Mouse (Mus musculus) lung, embryonic 14.5 days (tissue): ENCODE results near the gene Myl3. TPM values are rescaled to one million over a fixed set of nuclear protein-coding genes. Genes with fewer than 3 reads are reported as not detected.
A peak's percentile ranks its signal among the peaks of the same experiment; 100 is the strongest.

Experiments
- ATAC-seq: fragments of 200-750 bp; cut with Nextera tagmentation; 2 replicates; pipeline ENCODE4 v1.8.0; 2017; ENCODE audit warnings: mild to moderate bottlenecking, moderate TSS enrichment, moderate library complexity; ENCODE audit not compliant: insufficient read depth
- DNase-seq: peaks from one replicate; pipeline ENCODE4 v3.0.0-alpha.2; 2015
- H3K27ac ChIP-seq: fragments of 300-500 bp; sonication (generic); 2 replicates; pipeline ENCODE4 v1.5.1; 2014; ENCODE audit warnings: low read depth, mild to moderate bottlenecking, moderate library complexity
- H3K27me3 ChIP-seq: fragments of 300-500 bp; sonication (generic); 2 replicates; pipeline ENCODE4 v1.6.1; 2014; ENCODE audit warnings: low read length, control low read depth; ENCODE audit not compliant: insufficient read depth
- H3K36me3 ChIP-seq: fragments of 300-500 bp; sonication (generic); 2 replicates; pipeline ENCODE4 v1.6.1; 2014; ENCODE audit warnings: control low read depth; ENCODE audit not compliant: insufficient read depth
- H3K4me1 ChIP-seq: fragments of 300-500 bp; sonication (generic); 2 replicates; pipeline ENCODE4 v1.6.1; 2014; ENCODE audit warnings: antibody characterized with exemption, control low read depth; ENCODE audit not compliant: insufficient read depth
- H3K4me2 ChIP-seq: fragments of 300-500 bp; sonication (generic); 2 replicates; pipeline ENCODE4 v1.6.1; 2014; ENCODE audit warnings: mild to moderate bottlenecking
- H3K4me3 ChIP-seq: fragments of 300-500 bp; sonication (generic); 2 replicates; pipeline ENCODE4 v1.5.1; 2014; ENCODE audit warnings: low read depth, low read length
- H3K9ac ChIP-seq: fragments of 300-500 bp; sonication (generic); 2 replicates; pipeline ENCODE4 v1.6.1; 2014
- H3K9me3 ChIP-seq: fragments of 300-500 bp; sonication (generic); 2 replicates; pipeline ENCODE4 v1.6.1; 2016; ENCODE audit warnings: low read depth, low read length, control low read depth
- CTCF ChIP-seq: IDR thresholded peaks from 2 replicates; pipeline ENCODE4 v1.5.1; 2016; ENCODE audit warnings: antibody characterized with exemption, low read depth
- WGBS: fragments of 180-500 bp; shearing (Covaris S2); extraction: QIAGEN DNeasy Blood & Tissue Kit; methylation state at CpG from one replicate; pipeline ENCODE4 v1.1.7; 2014; 5-methylcytosine and 5-hydroxymethylcytosine counted together
- polyA plus RNA-seq: library from polyadenylated mRNA; unstranded; fragments of >200 nt; fragmentation: Nextera tagmentation; extraction: Ambion mirVana; gene quantifications from 2 replicates; pipeline ENCODE4 v1.2.1, GENCODE M21; 2014

The Myl3 gene
- polyA plus RNA-seq, 1 experiment from 2014 or later: 1.9 TPM

- Histone ChIP-seq H3K27ac (no peak overlapping the region), H3K4me2 (no peak overlapping the region), H3K9me3 (no peaks in the 10 kb centered on the region), H3K4me1 (peaks cover 5% of the 10 kb centered on the region; the same call in 1 of the 2 replicates), H3K36me3 (no peaks in the 10 kb centered on the region), H3K9ac (no peak overlapping the region), H3K27me3 (no peaks in the 10 kb centered on the region), H3K4me3 (no peak overlapping the region)
- WGBS: 45% methylated on average over 8 of the region's 8 CpGs
- DNase-seq: peak; percentile 67
- TF ChIP-seq CTCF: no peak
- no peak for ATAC-seq
Measured at GRCm38 (mm10) chr9:110758605-110759004, 16.9 kb downstream of the Myl3 start.

- no peak overlapping the region for H3K4me3 ChIP-seq
- H3K36me3 ChIP-seq: no peaks in the 10 kb centered on the region
- no peak overlapping the region for H3K4me2 ChIP-seq
- 55% methylated on average over 2 of the region's 2 CpGs for WGBS
- no peaks in the 10 kb centered on the region for H3K9me3 ChIP-seq
- H3K27ac ChIP-seq: no peak overlapping the region
- DNase-seq (peak; percentile 83), ATAC-seq (peak; percentile 16; the same call in 1 of the 2 replicates)
- H3K27me3 ChIP-seq: no peaks in the 10 kb centered on the region
- peaks cover 5% of the 10 kb centered on the region; the same call in 1 of the 2 replicates for H3K4me1 ChIP-seq
- H3K9ac ChIP-seq: no peak overlapping the region
- peak; percentile 87 for TF ChIP-seq CTCF
Measured at GRCm38 (mm10) chr9:110759265-110759664, 17.6 kb downstream of the Myl3 start.

GRCm38 (mm10) chr9:110760886-110761285, 19.2 kb downstream of the Myl3 start:
- Histone ChIP-seq H3K27me3 (no peaks in the 10 kb centered on the region), H3K36me3 (no peaks in the 10 kb centered on the region), H3K4me3 (no peak overlapping the region), H3K4me2 (no peak overlapping the region), H3K9ac (no peak overlapping the region), H3K4me1 (peaks cover 5% of the 10 kb centered on the region; the same call in 1 of the 2 replicates), H3K27ac (peak overlapping the region; percentile 65), H3K9me3 (no peaks in the 10 kb centered on the region)
- TF ChIP-seq CTCF: no peak
- no peak for ATAC-seq
- no peak for DNase-seq
- 63% methylated on average over 8 of the region's 8 CpGs for WGBS

GRCm38 (mm10) chr9:110762763-110763162, 21.1 kb downstream of the Myl3 start:
- Histone ChIP-seq H3K9ac (no peak overlapping the region), H3K27ac (peak overlapping the region; percentile 72), H3K36me3 (no peaks in the 10 kb centered on the region), H3K27me3 (no peaks in the 10 kb centered on the region), H3K4me3 (no peak overlapping the region), H3K9me3 (no peaks in the 10 kb centered on the region), H3K4me2 (no peak overlapping the region), H3K4me1 (peaks cover 5% of the 10 kb centered on the region; the same call in 1 of the 2 replicates)
- TF ChIP-seq CTCF: no peak
- peak; percentile 91 for ATAC-seq
- WGBS: 54% methylated on average over 10 of the region's 10 CpGs
- DNase-seq: peak; percentile 89

- peak overlapping the region; percentile 16; the same call in 1 of the 2 replicates for H3K27ac ChIP-seq
- 66% methylated on average over 2 of the region's 2 CpGs for WGBS
- H3K27me3 ChIP-seq: no peaks in the 10 kb centered on the region
- no peaks in the 10 kb centered on the region for H3K36me3 ChIP-seq
- peaks cover 5% of the 10 kb centered on the region; the same call in 1 of the 2 replicates for H3K4me1 ChIP-seq
- H3K9ac ChIP-seq: no peak overlapping the region
- ATAC-seq (no peak), DNase-seq (no peak)
- H3K4me3 ChIP-seq: no peak overlapping the region
- H3K4me2 ChIP-seq: no peak overlapping the region
- no peaks in the 10 kb centered on the region for H3K9me3 ChIP-seq
- TF ChIP-seq CTCF: no peak
Measured at GRCm38 (mm10) chr9:110763405-110763804, 21.7 kb downstream of the Myl3 start.

- H3K4me2 ChIP-seq: no peak overlapping the region
- ATAC-seq (no peak), DNase-seq (no peak)
- no peaks in the 10 kb centered on the region for H3K36me3 ChIP-seq
- H3K4me3 ChIP-seq: no peak overlapping the region
- H3K4me1 ChIP-seq: peaks cover 8% of the 10 kb centered on the region; the same call in 1 of the 2 replicates
- H3K27ac ChIP-seq: no peak overlapping the region
- no peak overlapping the region for H3K9ac ChIP-seq
- no peaks in the 10 kb centered on the region for H3K9me3 ChIP-seq
- H3K27me3 ChIP-seq: no peaks in the 10 kb centered on the region
- 87% methylated on average over 10 of the region's 10 CpGs for WGBS
- no peak for TF ChIP-seq CTCF
Measured at GRCm38 (mm10) chr9:110772336-110772735, 30.7 kb downstream of the Myl3 start.

GRCm38 (mm10) chr9:110774403-110775268, 33.0 kb downstream of the Myl3 start:
- no peaks in the 10 kb centered on the region for H3K36me3 ChIP-seq
- H3K4me3 ChIP-seq: no peak overlapping the region
- no peak overlapping the region for H3K9ac ChIP-seq
- WGBS: 35% methylated on average over 15 of the region's 15 CpGs
- H3K4me2 ChIP-seq: peak overlapping the region; percentile 49
- H3K9me3 ChIP-seq: no peaks in the 10 kb centered on the region
- peak; percentile 85 for ATAC-seq
- H3K27me3 ChIP-seq: no peaks in the 10 kb centered on the region
- peak overlapping the region; percentile 83 for H3K27ac ChIP-seq
- DNase-seq: peak; percentile 92
- peaks cover 8% of the 10 kb centered on the region; the same call in 1 of the 2 replicates for H3K4me1 ChIP-seq
- no peak for TF ChIP-seq CTCF
